In the genomic region with DNA sequence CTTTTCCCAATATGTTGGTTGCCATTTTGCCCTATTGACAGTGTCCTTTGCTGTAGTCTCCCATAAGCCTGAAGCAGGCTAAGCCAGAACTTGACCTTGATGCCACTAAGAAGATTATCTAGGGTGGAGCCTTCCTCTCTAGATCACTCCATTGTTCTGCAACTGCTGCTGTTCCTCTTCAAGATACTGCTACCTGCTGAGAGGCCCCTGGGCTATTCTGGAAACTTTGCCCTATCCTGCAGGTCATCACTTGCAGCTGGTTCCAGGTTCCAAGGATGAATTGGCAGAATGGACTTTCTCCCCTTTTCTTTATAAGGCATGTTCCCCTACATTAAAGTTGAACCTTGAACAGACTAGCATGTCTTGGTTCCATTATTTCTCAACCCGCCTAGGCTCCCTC, we compare ENCODE assay signal across 14 mouse cellular contexts.
"Had no signal": no experiment of that assay in that cellular context is flagged by ENCODE, and none has a peak within 500 bp of the region (broad histone marks: within the 10 kb centered on the region; RNA-seq: fewer than 3 reads in every experiment).

No protein-coding gene starts in this region.

- DNase-seq: cerebellum, postnatal 10 days; cerebellum, postnatal 14 days; cerebellum, postnatal 25 days; cerebellum, postnatal 36 days; embryo, embryonic 11 days; forebrain, postnatal 0 days; gastrocnemius, adult 2 months; gastrocnemius, postnatal 10 days; gastrocnemius, postnatal 14 days; gastrocnemius, postnatal 25 days; gastrocnemius, postnatal 36 days; heart, adult 11 months; heart, adult 18-20 months; heart, adult 2 months had no signal
